Mouse (Mus musculus): ENCODE measurements around the gene Cul5. TPM values are rescaled to one million over a fixed set of nuclear protein-coding genes. Genes with fewer than 3 reads are reported as not detected.

Gene Cul5
- total RNA-seq, 2 experiments from 2014 or later: 51.1 to 57.7 TPM

DNA sequence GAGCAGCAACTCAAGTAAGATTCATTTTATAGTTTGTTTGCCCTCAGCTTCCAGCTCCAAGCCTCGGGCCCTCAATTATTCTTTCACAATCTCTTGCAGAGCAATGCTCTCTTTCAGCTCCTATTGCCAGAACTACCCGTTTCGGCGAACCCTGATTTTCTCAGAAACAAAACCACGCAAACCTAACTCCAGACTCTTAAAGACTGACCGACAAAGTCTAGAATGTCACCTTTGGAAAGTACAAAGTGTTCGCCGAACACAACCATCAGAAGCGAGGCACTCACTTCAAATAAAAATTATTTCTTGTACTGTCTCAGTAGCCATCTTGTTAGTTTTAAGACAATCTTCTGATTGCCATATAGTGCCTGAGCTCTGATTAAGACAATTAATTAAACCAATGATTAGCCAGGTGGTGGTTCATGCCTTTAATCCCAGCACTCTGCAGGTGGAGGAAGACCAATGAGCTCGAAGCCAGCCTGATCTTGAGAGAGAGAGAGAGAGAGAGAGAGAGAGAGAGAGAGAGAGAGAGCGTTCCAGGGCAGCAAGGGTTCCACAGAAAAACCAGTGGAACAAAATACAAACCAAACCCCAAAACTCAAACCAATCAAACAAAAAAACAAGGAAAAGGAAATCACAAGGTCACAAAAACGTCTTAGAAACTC, 60.4 kb downstream of the Cul5 start:
- intact Hi-C loops (cut with DNase I): no loop called here
- DNase-seq (ENCODE audit: low spot score in 2 of 2): no peak

DNA sequence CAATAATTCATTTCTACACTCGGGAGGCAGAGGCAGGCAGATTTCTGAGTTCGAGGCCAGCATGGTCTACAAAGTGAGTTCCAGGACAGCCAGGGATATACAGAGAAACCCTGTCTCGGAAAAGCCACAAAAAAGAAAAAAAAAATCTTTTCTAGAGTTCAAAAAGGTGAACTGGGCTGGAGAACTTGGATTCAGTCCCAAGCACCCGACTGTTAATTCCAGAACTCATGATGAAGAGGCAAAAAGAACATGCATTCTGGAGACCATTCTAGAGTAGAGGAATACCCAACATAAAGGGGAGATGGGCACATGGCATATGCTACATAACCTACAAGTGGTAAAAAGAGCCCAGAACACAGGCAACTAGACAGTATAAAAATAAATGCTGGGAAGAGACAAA, 62.0 kb downstream of the Cul5 start:
- intact Hi-C loops (cut with DNase I): no loop called here
- no peak for DNase-seq (ENCODE audit: low spot score in 2 of 2)

DNA sequence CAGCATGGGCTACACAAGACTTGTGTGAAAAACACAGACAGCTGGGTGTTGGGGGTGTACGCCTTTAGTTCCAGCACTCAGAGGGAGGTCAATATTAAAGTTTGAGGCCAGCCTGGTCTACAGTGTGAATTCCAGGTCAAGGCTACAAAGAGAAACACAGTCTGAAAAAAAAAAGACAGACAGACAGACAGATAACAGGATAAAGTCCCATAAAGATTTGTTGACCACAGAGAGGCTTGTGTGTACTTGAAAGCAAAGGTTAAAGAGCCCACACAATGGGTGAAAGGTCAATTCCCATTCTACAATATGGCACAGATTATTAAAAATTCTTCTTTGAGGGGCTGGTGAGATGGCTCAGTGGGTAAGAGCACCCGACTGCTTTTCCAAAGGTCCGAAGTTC, 62.6 kb downstream of the Cul5 start:
- DNase-seq (ENCODE audit: low spot score in 2 of 2): no peak
- intact Hi-C loops (cut with DNase I): no loop called here

DNA sequence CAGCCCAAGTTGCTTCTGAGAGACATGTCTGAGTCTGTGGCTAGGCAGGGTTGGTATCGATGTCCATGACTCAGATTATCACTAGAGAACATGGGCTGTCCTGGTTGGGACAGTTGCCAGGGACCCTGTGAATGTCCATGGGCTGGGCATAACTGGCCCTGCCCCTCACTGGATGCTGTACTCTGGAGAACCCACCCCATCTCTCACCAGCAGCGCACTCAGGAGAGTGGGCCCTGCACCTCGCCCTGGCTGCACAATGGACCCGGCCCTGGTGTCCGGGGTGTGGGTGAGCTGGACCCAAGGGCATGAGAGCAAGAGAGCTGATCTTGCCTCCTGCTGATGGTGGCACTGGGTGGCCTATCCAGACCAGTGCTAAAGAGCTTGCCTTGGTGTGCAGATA, 64.9 kb downstream of the Cul5 start:
- no peak for DNase-seq (ENCODE audit: low spot score in 2 of 2)
- intact Hi-C loops (cut with DNase I): no loop called here

DNA sequence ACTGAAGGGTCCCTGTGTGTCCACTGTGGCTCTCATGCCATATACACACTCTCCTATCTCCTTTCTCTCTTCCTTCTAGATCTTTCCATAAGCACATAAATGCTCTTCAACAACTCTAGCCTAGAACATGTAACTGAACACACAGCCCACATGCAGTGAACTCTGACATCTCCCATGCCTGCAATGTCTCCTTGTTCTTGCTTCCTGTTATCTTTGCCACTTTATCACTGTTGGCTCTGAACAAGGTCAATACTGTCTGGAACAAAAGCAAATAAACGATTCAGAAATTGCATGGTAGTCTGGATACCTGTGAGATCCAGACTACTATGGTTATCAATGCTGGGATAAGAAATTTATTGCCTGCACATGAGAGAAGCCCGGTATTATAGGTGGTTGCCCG, 66.0 kb downstream of the Cul5 start:
- DNase-seq (ENCODE audit: low spot score in 2 of 2): no peak
- intact Hi-C loops (cut with DNase I): no loop called here

DNA sequence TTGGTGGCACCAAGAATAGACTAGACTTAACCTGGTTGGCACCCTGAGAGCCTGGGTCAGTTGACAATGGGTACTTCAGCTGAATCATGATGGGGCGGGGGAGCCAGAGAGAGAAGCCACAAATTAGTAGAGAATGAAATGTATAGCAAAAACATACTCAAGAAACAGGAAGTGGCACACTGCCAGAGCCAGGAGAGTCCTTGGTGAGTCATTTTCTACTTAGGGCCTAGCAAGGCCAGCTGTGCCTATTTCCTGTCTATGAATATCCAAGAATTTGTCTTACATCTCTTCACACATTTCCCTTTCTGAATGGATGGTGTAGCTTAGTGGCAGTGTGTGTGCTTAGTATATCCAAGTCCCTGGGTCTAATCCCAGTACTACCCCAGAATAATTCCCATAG, 66.4 kb downstream of the Cul5 start:
- DNase-seq (ENCODE audit: low spot score in 2 of 2): no peak
- intact Hi-C loops (cut with DNase I): no loop called here

DNA sequence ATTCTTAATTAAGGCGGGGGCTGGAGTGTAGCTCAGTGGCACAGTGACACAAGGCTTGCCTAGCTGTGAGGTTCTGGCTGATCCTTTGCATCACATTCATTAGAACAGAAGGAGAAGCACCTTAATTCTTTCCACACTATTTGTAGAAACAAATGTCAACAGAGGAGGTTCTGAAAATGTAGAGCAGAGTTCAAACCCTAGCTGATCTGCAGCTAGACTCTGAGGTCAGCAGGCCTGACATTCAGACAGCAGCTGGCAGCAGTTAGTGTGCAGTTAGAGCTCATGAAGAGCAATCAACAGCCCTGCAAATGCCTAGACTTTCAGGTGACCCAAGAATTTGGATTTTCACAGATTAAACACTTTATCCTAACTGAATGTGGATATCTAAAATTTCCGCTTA, 68.3 kb downstream of the Cul5 start:
- DNase-seq (ENCODE audit: low spot score in 2 of 2): no peak
- intact Hi-C loops (cut with DNase I): no loop called here

DNA sequence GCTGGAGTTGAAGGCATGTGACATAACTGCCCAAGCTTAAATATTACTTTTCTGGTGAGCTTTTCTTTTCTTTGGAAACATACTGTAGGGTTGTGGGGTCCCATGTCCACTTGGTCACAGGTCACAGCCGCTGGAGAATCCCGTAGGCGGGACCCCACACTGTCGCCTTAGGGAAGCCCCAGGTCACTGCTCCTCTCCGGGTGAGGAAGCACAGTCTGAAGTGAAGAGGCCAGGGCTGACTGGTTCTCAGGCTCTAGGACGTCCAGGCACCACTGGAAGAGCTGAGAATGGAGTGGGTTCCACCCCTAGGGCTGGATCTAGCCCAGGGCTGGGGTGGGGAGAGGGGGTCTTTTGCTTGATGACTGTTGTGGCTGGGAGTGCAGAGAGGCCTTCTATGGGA, 71.2 kb downstream of the Cul5 start:
- no peak for DNase-seq (ENCODE audit: low spot score in 2 of 2)
- intact Hi-C loops (cut with DNase I): no loop called here

DNA sequence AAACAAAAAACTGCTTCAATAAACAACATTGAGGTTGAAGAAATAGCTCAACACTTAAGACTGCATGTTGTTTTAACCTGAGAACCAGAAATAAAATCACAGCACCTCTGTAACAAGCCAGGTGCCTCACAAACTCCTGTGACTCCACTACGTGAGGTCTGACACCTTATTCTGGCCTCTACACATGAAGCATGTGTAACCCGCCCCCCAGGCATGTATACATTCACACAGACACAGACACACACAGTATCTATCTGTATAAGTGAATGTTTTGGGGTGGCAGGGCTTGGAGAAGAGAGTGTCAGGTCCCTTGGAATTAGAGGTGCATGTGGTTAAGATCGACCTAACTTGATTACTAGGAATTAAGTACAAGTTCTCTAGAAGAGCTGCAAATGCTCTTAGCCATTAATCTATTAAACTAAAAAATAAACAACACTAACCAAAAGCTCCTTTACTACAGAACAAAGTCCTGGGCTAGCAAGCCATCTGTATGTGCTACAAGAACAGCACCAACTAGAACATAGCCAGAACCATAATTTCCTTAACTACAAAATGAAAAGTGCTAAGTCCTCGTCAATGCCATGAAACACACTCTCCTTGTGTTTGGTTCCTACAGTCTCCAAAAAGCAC, 72.7 kb downstream of the Cul5 start:
- intact Hi-C loops (cut with DNase I): no loop called here
- no peak for DNase-seq (ENCODE audit: low spot score in 2 of 2)

DNA sequence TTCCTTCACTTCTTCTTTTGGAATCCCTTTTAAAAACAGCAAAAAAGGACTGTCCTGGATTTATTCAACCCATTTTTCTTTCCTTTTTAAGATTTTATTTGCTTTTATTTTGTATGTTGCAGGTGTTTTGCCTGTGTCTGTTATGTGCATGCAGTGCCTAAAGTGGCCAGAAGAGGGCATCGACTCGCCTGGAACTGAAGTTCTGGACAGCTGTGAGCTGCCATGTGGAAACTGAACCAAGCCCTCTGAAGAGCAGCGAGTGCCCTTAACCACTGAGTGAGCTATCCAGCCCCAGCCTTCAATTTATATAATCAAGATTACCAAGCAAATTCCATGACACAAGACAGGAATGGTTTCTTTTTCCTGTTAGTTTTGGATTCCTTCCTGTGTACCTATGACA, 75.0 kb downstream of the Cul5 start:
- intact Hi-C loops (cut with DNase I): no loop called here
- DNase-seq (ENCODE audit: low spot score in 2 of 2): peak in 1 of 2 experiments; percentile 21

DNA sequence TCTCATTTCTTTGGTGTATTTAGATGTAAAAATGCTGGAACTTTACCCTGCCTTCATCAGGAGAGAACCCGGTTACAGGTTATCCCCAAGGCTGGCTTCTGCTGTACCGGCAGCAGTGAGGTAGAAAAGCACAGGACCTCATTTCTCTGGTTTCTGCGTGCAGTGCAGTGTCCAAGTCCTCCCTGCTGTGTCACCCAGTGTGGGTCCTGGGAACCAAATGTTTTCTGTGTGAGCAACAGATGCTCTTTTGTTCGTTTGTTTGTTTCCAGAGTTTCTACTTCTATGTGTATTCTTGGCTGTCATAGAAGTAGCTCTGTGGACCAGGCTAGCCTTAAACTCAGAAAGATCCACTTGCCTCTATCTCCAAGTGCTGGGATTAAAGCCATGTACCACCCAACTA, 87.9 kb downstream of the Cul5 start:
- DNase-seq (ENCODE audit: low spot score in 2 of 2): no peak
- intact Hi-C loops (cut with DNase I): no loop called here

DNA sequence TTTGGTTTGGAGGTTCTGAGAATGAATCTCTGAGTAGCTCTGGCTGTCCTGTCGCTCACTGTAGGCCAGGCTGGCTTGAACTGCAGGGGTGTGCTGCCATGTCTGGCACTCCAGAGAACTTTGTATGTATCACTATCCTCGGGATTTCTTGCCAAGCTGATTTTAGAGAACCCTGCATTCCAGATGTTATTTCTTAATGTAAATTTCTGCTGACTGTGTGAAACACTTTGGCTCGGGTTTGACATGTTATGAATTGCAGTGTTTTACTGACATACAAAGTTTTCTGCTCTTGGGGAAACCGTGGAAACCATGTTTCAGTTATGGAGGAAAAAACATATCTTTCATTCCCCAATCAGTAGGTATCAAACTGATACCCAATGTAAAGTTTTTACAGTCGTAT, 94.1 kb downstream of the Cul5 start:
- DNase-seq (ENCODE audit: low spot score in 2 of 2): no peak
- intact Hi-C loops (cut with DNase I): no loop called here

DNA sequence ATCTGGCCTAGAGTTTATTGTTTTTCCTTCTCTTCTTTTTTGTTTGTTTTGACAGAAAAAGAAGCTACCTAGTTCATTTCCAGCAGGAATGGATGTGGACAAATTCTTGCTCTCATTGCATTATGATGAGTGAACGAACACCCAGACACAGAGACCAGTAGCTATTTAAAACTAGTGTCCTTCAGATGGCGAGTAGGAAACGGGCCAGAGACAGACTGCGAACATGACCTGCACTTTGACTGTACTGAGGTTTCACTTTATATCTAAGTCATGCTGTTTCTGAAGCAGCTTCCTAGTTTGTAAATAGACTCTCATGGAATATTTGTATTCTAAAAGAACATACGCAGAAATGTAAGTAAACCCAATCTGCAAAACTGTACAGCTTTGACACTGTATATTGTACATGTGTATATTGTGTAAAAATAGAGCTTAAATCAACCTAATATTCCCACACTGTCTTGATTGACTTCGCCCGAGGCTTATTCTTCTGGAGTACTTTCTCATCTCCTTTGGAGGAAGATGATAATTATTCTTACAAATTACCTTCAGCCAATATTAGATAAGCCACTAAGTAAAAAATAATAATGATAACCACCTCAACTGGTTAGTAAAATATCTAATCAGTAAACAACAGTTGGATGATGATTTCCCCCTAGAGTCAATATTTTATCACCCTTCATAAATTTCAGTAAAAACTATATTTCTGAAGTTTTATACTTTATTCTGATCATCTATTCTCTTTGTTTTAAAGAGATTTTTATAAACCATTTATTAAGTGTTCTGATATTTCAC, 97.1 kb downstream of the Cul5 start:
- no peak for DNase-seq (ENCODE audit: low spot score in 2 of 2)
- intact Hi-C loops (cut with DNase I): no loop called here

DNA sequence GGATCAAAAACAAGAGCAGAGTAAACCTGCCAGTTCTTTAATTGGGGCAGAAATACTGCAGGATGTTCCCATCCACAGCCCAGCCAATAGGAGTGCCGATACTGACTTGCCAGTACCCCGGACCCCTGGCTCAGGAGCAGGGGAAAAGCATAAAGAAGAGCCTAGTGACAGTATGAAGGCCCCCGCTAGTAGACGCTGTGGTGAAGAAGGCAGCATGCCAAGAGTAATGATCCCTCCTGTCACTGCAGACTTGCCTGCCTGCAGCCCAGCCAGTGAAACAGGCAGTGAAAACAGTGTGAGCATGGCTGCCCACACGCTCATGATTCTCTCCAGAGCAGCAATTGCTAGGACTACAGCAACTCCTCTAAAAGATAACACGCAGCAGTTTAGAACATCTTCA, 99.2 kb downstream of the Cul5 start:
- DNase-seq (ENCODE audit: low spot score in 2 of 2): peak in 1 of 2 experiments; percentile 21

More for the DNA sequence above, 99.2 kb downstream of the Cul5 start:
- intact Hi-C loops (cut with DNase I): no loop called here

Other genes starting within 250 kb of the Cul5 start
- 10 to 100 TPM; 13.2 to 18.5 TPM for gene Atm, start 133.3 kb downstream of the Cul5 start, total RNA-seq (2021)
- gene Npat, start 133.0 kb downstream of the Cul5 start, total RNA-seq (2021): 10 to 100 TPM; 16.7 to 19.9 TPM
- gene Acat1, start 59.6 kb downstream of the Cul5 start, total RNA-seq (2021): 10 to 100 TPM; 49.8 to 53.4 TPM
- gene Rab39, start 36.2 kb upstream of the Cul5 start, total RNA-seq (2021): 1 to 10 TPM; 1.2 to 1.7 TPM
- gene Slc35f2, start 101.5 kb upstream of the Cul5 start, total RNA-seq (2021): 1 to 10 TPM; 3.3 TPM
- gene Sln, start 180.2 kb upstream of the Cul5 start, total RNA-seq (2021): under 1 TPM in 1 of 2 experiments, not detected in 1; 0.29 TPM